Mouse (Mus musculus): ENCODE measurements around the gene Nid2.

Nid2 gene

DNA sequence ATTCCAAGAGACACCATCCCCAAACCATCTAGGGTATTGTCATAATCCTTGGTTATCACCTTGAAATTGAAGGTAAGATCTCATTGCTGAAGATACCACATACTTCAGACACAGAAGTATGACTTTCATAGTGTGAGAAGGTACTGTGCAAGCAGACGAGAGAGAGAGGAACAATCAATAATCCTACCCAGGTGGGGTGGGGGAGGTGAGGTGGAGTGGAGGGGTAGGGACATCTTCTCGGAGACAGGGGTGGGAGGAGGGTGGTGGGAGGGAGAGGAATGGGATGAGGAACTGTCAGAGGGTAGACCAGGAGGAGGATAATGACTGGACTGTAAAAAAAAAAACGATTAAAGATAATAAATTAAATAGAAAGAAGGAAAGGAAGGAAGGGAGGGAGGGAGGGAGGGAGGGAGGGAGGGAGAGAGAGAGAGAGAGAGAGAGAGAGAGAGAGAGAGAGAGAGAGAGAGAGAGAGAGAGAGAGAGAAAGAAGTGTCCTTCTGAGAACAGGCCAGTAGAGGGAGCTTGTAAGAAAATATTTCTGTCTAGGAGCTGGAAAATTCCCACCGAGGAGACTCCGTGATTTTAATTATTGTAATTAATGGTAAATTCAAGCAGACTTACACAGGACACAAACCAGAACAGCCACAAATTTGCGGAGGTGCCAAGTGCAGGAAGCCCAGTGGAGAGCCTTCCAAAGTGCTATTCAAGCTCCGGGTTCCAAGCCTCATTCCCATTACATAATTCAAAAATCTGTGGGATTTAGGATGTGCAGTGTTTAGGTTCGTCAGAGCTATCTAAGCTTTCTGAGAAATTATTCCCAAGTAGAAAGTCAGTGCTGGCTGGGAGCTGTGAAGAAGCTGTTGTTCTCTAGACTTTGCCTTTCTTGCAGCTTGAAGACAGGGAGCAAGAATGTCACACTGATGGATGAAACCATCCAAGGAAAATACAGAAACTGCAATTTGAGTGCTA lies 108.0 kb downstream of the Nid2 start:
- DNase-seq (ENCODE audit: low spot score in 2 of 2), result no peak

DNA sequence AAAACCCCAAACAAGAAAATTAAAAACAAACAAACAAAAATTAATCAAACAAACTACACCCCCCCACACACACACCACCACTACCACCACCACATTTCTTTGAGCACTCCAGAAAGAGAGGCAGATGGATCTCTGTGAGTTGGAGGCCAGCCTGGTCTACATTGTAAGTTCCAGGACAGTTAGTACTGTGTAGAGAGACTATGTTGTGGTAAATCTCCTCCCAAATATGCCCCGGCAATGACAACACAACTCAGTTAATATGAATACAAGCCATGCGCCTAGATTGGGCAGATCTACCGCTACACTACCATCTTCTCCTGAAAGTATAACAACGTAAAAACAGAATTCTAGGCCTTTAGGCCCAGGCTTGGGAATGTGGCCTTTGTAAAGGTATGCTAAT lies 109.2 kb downstream of the Nid2 start:
- no peak for DNase-seq (ENCODE audit: low spot score in 2 of 2)

All from spleen, postnatal 4 days (tissue).